Mouse (Mus musculus) liver, embryonic 16.5 days (tissue): Measurements from ENCODE around the gene Hrh3. TPM values are rescaled to one million over a fixed set of nuclear protein-coding genes. Genes with fewer than 3 reads are reported as not detected.

ENCODE experiments used
- ATAC-seq: fragments of 200-750 bp; cut with Nextera tagmentation; 2 replicates; pipeline ENCODE4 v1.8.0; 2017; ENCODE audit warnings: low read depth, mild to moderate bottlenecking, moderate number of reproducible peaks, moderate library complexity
- H3K27ac ChIP-seq: fragments of 300-500 bp; sonication (generic); 2 replicates; pipeline ENCODE4 v1.5.1; 2014; ENCODE audit warnings: mild to moderate bottlenecking, low read length
- H3K27me3 ChIP-seq: fragments of 300-500 bp; sonication (generic); 2 replicates; pipeline ENCODE4 v1.6.1; 2014; ENCODE audit warnings: low read depth, low read length, mixed read lengths; ENCODE audit not compliant: control insufficient read depth, insufficient read depth
- H3K36me3 ChIP-seq: fragments of 300-500 bp; sonication (generic); 2 replicates; pipeline ENCODE4 v1.6.1; 2014; ENCODE audit warnings: mild to moderate bottlenecking; ENCODE audit not compliant: control insufficient read depth, insufficient read depth
- H3K4me1 ChIP-seq: fragments of 300-500 bp; sonication (generic); 2 replicates; pipeline ENCODE4 v1.6.1; 2014; ENCODE audit warnings: low read depth, low read length, mixed read lengths; ENCODE audit not compliant: control insufficient read depth
- H3K4me2 ChIP-seq: fragments of 300-500 bp; sonication (generic); 2 replicates; pipeline ENCODE4 v1.6.1; 2014; ENCODE audit warnings: low read depth, low read length, mixed read lengths
- H3K4me3 ChIP-seq: fragments of 300-500 bp; sonication (generic); 2 replicates; pipeline ENCODE4 v1.5.1; 2014; ENCODE audit warnings: low read depth, mild to moderate bottlenecking, low read length
- H3K9ac ChIP-seq: fragments of 300-500 bp; sonication (generic); 2 replicates; pipeline ENCODE4 v1.6.1; 2014; ENCODE audit warnings: low read depth, low read length
- H3K9me3 ChIP-seq: fragments of 300-500 bp; sonication (generic); replicated peaks from 2 replicates; pipeline ENCODE4 v1.6.1; 2016; ENCODE audit warnings: low read length; ENCODE audit not compliant: control insufficient read depth
- WGBS: fragments of 180-500 bp; shearing (Covaris S2); extraction: QIAGEN DNeasy Blood & Tissue Kit; methylation state at CpG from one replicate; pipeline ENCODE4 v1.1.7; 2014; ENCODE audit not compliant: insufficient replicate concordance; 5-methylcytosine and 5-hydroxymethylcytosine counted together
- polyA plus RNA-seq: library from polyadenylated mRNA; unstranded; fragments of >200 nt; fragmentation: Nextera tagmentation; extraction: Ambion mirVana; gene quantifications from 2 replicates; pipeline ENCODE4 v1.2.1, GENCODE M21; 2015

Hrh3 gene
- polyA plus RNA-seq, 1 experiment from 2014 or later: not detected

DNA sequence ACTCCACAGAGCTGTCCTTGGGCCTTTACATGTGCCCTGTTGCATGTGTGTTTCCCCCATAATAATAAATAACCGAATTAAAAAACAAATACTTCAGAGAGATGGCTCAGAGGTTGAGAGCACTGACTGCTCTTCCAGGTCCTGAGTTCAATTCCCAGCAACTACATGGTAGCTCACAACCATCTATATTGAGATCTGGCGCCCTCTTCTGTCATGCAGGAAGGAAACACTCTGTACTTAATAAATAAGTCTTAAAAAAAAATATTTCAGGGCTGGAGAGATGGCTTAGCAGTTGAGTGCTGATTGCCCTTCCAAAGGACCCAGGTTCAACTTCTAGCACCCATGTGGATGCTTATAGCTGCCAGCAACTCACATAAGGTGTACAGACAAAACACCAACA is 19.9 kb upstream of the Hrh3 start:
- ATAC-seq: no peak
- H3K27me3 ChIP-seq: no peaks in the 10 kb centered on the region
- H3K36me3 ChIP-seq: no peaks in the 10 kb centered on the region
- H3K4me1 ChIP-seq: peaks cover 14% of the 10 kb centered on the region
- no peaks in the 10 kb centered on the region for H3K9me3 ChIP-seq
- H3K9ac ChIP-seq: no peak overlapping the region
- H3K4me2 ChIP-seq: no peak overlapping the region
- H3K4me3 ChIP-seq: no peak overlapping the region
- H3K27ac ChIP-seq: no peak overlapping the region
- WGBS: 63% methylated on average over 2 of the region's 2 CpGs

DNA sequence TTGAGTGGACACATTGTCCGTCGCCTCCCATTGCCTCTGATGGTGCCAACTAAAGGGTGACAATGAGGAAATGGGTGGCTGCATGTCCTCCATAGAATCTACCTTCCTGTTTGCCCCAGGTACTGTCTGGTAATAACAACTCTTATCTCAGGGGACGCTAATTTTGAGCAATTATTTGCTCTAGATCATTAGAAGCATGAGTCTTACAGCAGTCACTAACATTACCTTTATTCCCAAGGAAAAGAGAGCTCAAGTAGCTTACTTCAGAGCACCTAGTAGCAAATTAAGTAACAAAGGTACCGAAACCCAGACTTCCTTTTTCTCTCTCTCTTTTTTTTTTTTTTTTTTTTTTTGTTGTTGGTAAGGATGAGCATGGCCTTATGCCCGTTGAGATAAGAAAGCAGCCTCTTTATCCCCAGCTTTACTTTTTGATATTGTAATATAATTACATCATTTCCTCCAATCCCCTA is 16.0 kb upstream of the Hrh3 start:
- Histone ChIP-seq H3K36me3 (no peaks in the 10 kb centered on the region), H3K27ac (no peak overlapping the region), H3K27me3 (no peaks in the 10 kb centered on the region; the same call in 1 of the 2 replicates), H3K9me3 (no peaks in the 10 kb centered on the region), H3K9ac (peak overlapping the region; percentile 83; the same call in 1 of the 2 replicates), H3K4me3 (peak overlapping the region; percentile 87), H3K4me2 (peak overlapping the region; percentile 94), H3K4me1 (peaks cover 25% of the 10 kb centered on the region)
- ATAC-seq: no peak
- 31% methylated on average over 5 of the region's 5 CpGs for WGBS

DNA sequence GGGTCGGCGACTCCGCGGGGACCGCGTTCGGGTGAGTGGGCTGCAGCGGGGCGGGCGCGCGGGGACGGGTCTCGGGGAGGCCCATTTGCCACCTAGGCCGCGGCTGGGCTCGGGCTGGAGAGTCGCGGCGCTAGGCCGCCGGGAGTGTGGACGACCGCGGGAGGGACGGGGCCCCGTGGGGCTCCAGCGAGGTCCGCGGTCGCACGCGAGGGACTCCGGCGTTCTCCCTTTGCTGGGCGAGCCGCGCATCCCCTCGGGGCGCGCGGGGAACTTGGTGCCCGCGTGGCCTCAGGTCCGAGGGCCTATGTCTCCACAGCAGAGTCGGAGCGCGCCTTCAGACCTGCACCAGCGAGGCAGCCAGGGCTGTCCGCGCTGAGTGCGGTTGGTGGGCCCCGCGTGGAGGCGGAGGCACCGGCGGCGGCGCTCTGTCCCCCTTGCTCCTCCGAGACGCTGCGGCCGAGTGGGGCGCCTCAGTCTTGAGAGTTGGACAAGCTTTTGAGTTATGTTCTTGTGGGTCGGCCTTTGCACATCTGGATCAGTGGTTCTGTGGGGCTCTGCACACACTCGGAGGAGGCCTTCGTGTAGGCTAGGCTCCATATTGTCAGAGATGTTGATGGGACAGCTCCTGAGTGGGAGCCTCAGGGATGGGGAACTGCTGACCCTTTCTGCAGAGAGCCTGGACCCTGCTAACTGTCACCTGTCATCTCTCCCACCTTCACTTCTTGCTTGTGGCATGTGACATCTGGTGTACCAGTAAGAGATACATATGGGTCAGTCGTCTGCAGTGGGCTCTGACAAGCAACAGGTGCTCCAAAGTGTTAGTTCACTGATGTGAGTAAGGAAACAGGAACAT is 15.4 kb upstream of the Hrh3 start:
- Histone ChIP-seq H3K9me3 (no peaks in the 10 kb centered on the region), H3K4me2 (peak overlapping the region; percentile 94), H3K27me3 (no peaks in the 10 kb centered on the region; the same call in 1 of the 2 replicates), H3K9ac (peak overlapping the region; percentile 83), H3K4me3 (peak overlapping the region; percentile 87), H3K27ac (peak overlapping the region; percentile 72), H3K36me3 (no peaks in the 10 kb centered on the region), H3K4me1 (peaks cover 25% of the 10 kb centered on the region)
- peak; percentile 4 for ATAC-seq
- WGBS: 1% methylated on average over 67 of the region's 68 CpGs

DNA sequence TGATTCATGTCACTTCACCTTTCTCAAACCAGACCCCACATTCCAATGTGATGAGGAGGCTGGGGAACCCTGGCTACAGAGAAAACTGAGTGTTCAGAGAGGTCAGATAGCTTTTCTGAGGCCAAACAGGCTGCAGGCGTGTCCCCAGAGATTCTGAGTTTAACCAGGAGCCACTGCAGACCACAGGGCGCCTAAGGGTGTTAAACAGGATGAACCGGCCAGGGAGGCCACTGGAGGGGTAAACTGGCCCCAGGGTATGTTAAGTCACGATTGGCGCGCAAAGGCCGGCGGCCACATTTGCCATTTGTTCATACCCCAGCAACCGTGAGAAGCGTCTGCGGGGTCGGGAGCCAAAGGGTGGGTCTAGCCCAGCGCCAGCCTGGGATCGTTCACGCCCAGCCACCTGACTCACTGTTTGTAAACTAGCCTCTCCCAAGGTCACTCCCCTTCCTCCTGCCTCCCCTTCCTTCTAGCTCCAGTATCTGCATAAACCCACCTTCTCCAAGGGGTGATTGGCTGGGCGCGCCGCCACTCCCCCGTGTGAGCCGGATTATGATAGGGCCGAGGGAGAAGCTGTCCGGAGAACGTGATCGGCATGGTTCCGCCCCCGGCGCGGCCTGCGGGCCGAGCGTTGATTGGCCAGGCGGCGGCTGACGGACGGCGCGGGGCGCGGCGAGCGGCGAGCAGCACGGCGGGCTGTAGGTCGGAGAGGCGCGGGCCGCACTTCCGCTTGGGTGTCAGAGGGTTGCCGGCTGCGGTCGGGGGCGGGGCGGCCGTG is 14.6 kb upstream of the Hrh3 start, which contains the start of gene Osbpl2:
Osbpl2 (plus strand) TSS at position 646 of the 778 bp plus-strand sequence.
- WGBS: 0% methylated on average over 55 of the region's 55 CpGs
- peak; percentile 98 for ATAC-seq
- H3K27me3 ChIP-seq: no peaks in the 10 kb centered on the region; the same call in 1 of the 2 replicates

DNA sequence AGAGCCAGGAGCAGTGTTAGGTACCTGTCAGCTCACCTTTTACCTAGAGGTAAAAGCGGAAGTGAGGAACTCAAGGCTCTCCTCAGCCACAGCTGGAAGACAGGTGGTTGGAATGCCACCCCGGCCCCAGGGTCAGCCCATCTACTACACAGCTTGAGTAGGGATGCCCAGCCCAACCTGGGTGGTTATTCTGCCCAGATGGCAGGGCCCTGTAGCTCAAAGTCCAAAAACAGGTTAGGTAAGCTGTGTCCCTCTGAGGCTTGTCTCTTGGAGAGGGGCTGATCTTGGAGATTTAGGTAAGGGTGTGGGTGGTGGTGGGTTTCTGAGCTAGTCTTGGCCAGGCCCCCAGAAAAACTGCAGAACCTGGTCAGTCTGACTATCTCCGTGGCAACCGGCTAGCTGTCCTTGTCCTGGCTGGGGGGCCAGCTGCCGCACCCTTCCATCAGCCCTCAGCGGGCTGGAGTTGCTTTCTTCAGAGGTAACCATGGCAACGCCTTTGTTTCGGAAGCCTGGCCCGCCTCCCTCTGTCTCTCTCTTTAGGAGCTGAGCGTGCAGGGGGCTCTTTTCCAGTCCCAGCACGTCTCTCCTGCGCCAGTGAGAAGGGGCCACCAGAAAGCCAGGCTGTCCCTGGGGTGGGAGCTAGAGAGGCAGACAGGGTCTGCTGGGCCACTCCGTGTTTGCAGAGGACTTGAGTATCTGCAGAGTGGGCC is 13.4 kb upstream of the Hrh3 start:
- WGBS: 14% methylated on average over 13 of the region's 13 CpGs
- peaks cover 25% of the 10 kb centered on the region for H3K4me1 ChIP-seq

More for the DNA sequence above, 14.6 kb upstream of the Hrh3 start, which contains the start of gene Osbpl2:
- H3K4me2 ChIP-seq: peak within 1 kb of the TSS; percentile 97
- H3K36me3 ChIP-seq: no peaks in the 10 kb centered on the region
- H3K4me1 ChIP-seq: peaks cover 25% of the 10 kb centered on the region
- H3K9me3 ChIP-seq: no peaks in the 10 kb centered on the region
- H3K4me3 ChIP-seq: peak within 1 kb of the TSS; percentile 87
- peak within 1 kb of the TSS; percentile 83 for H3K9ac ChIP-seq
- H3K27ac ChIP-seq: peak within 1 kb of the TSS; percentile 83

DNA sequence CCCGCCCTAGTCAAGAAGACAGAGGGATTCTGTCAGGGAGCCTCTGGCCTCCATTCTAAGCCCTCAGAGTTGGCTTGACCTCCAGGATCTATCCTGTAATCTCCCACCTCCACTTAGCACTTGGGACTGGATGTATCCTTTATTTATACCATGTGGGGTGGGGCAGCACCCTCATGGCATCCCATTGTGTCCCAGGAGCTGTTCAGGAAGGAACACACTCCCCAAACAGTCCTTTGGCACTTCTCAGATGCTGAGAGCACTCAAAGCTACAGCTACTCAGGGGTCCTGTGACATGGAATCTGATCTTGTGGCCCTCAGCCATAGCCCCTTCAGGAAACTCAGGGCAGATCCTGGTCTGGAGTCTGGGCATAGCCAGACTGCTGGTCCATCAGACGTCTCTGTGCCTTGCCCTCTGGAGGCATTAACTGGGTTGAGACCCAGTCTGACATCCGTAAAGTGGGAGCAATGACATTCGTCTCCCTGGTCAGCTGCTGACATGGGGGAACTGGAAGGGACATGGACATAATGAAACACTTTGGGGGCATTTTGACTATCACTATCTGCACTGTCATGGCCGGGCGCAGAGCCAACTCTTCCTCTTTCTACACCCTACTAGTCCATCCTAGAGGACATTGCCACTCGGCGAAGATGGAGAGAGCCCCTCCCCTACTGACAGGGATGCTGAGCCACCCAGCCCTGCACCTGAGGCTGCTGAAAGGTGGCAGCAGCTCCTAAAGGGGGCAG is 12.6 kb upstream of the Hrh3 start:
- Histone ChIP-seq H3K9me3 (no peaks in the 10 kb centered on the region), H3K4me1 (peaks cover 25% of the 10 kb centered on the region), H3K4me3 (no peak overlapping the region), H3K27me3 (no peaks in the 10 kb centered on the region; the same call in 1 of the 2 replicates), H3K9ac (no peak overlapping the region), H3K36me3 (no peaks in the 10 kb centered on the region), H3K27ac (no peak overlapping the region), H3K4me2 (no peak overlapping the region)
- WGBS: 49% methylated on average over 8 of the region's 8 CpGs
- ATAC-seq: no peak

More for the DNA sequence above, 13.4 kb upstream of the Hrh3 start:
- H3K27ac ChIP-seq: no peak overlapping the region
- ATAC-seq: no peak
- no peaks in the 10 kb centered on the region for H3K36me3 ChIP-seq
- no peaks in the 10 kb centered on the region for H3K9me3 ChIP-seq
- H3K27me3 ChIP-seq: no peaks in the 10 kb centered on the region; the same call in 1 of the 2 replicates
- H3K4me3 ChIP-seq: no peak overlapping the region
- no peak overlapping the region for H3K4me2 ChIP-seq
- no peak overlapping the region for H3K9ac ChIP-seq

DNA sequence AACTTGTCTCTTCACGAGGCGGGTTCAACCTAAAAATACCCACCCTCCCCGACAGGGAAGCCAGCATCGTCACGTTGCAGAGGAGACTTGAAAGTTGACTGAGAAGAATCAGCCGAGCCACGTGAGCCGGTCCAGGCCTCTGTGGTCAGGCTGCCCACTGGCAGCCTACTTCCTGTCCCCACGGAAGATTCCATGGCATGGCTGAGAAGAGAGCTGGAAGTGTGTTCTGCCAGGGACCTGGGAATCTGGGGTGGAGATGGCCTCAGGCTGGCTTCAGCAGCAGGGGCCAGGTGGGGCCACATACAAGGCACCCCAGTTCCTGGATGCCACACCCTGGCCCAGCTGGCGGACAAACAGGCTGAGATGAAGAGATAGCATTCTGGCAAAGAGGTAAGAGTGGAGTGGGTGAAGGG is 11.8 kb upstream of the Hrh3 start:
- Histone ChIP-seq H3K4me3 (no peak overlapping the region), H3K4me2 (no peak overlapping the region), H3K36me3 (no peaks in the 10 kb centered on the region), H3K4me1 (peaks cover 25% of the 10 kb centered on the region), H3K9me3 (no peaks in the 10 kb centered on the region), H3K27me3 (no peaks in the 10 kb centered on the region; the same call in 1 of the 2 replicates), H3K27ac (no peak overlapping the region), H3K9ac (no peak overlapping the region)
- 29% methylated on average over 10 of the region's 10 CpGs for WGBS
- ATAC-seq: no peak

DNA sequence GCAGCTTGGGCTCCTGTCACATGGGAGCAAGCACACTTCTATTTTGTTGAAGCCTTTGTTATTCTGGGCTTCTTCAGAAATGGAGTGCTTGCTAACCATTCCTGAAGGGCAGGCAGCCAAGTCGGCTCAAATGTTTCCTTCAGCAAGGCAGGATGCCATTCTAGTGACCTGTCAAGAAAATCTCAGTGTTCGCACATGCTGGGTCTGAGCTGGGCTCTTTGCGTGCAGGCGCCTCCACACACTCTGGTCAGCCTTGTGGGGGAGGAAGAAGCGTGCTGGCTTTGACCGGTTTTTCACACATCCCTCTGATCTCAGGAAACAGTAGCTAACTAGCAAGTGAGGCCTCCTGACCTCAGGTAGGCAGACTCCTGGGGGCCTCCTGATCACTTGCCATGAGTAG is 11.0 kb upstream of the Hrh3 start:
- Histone ChIP-seq H3K27me3 (no peaks in the 10 kb centered on the region; the same call in 1 of the 2 replicates), H3K4me1 (peaks cover 23% of the 10 kb centered on the region), H3K9me3 (no peaks in the 10 kb centered on the region), H3K36me3 (no peaks in the 10 kb centered on the region), H3K27ac (no peak overlapping the region), H3K4me2 (no peak overlapping the region), H3K4me3 (no peak overlapping the region), H3K9ac (no peak overlapping the region)
- 37% methylated on average over 6 of the region's 6 CpGs for WGBS
- no peak for ATAC-seq
